Mouse (Mus musculus) heart, embryonic 14.5 days (tissue): Measurements from ENCODE around the gene Rab11fip3. TPM values are rescaled to one million over a fixed set of nuclear protein-coding genes. Genes with fewer than 3 reads are reported as not detected.

ENCODE experiments used
- ATAC-seq: fragments of 200-750 bp; cut with Nextera tagmentation; 2 replicates; pipeline ENCODE4 v1.8.0; 2017; ENCODE audit warnings: low read depth, moderate TSS enrichment; ENCODE audit not compliant: insufficient number of reproducible peaks, insufficient read depth, low FRiP score
- H3K27ac ChIP-seq, 2 experiments: fragments of 200-500 bp in 1 of 2; fragments of 300-500 bp in 1 of 2; sonication (generic) in 1 of 2; replicated peaks in 1 of 2; 2 replicates each; pipeline ENCODE4 v1.5.1; 2012 to 2014; ENCODE audit warnings: low read depth in 2 of 2, low read length in 2 of 2, control low read depth in 1 of 2, mild to moderate bottlenecking in 1 of 2, mixed read lengths in 1 of 2; ENCODE audit not compliant: control insufficient read depth in 1 of 2, insufficient read depth in 1 of 2
- H3K27me3 ChIP-seq: fragments of 300-500 bp; sonication (generic); 2 replicates; pipeline ENCODE4 v1.6.1; 2014; ENCODE audit warnings: mild to moderate bottlenecking, low read length, control low read depth; ENCODE audit not compliant: control insufficient read depth, insufficient read depth
- H3K36me3 ChIP-seq: fragments of 300-500 bp; sonication (generic); 2 replicates; pipeline ENCODE4 v1.6.1; 2014; ENCODE audit warnings: mild to moderate bottlenecking, control low read depth, low read length, mixed read lengths; ENCODE audit not compliant: control insufficient read depth, insufficient read depth
- H3K4me1 ChIP-seq, 2 experiments: fragments of 200-500 bp in 1 of 2; fragments of 300-500 bp in 1 of 2; sonication (generic) in 1 of 2; 2 replicates each; pipeline ENCODE4 v1.6.1; 2012 to 2014; ENCODE audit warnings: low read length in 2 of 2, control low read depth in 1 of 2, mixed read lengths in 1 of 2; ENCODE audit not compliant: control insufficient read depth in 2 of 2, insufficient read depth in 2 of 2
- H3K4me2 ChIP-seq: fragments of 300-500 bp; sonication (generic); 2 replicates; pipeline ENCODE4 v1.6.1; 2014; ENCODE audit warnings: mild to moderate bottlenecking, low read length
- H3K4me3 ChIP-seq, 2 experiments: fragments of 200-500 bp in 1 of 2; fragments of 300-500 bp in 1 of 2; sonication (generic) in 1 of 2; 2 replicates each; pipeline ENCODE4 v1.5.1; 2012 to 2014; ENCODE audit warnings: low read length in 2 of 2, mild to moderate bottlenecking in 2 of 2, control low read depth in 1 of 2, low read depth in 1 of 2, moderate library complexity in 1 of 2; ENCODE audit not compliant: control insufficient read depth in 1 of 2, insufficient read depth in 1 of 2
- H3K9ac ChIP-seq: fragments of 300-500 bp; sonication (generic); 2 replicates; pipeline ENCODE4 v1.6.1; 2014; ENCODE audit warnings: mild to moderate bottlenecking, low read length
- H3K9me3 ChIP-seq: fragments of 300-500 bp; sonication (generic); 2 replicates; pipeline ENCODE4 v1.6.1; 2016; ENCODE audit warnings: low read length, control low read depth; ENCODE audit not compliant: control insufficient read depth
- WGBS: fragments of 180-500 bp; shearing (Covaris S2); extraction: QIAGEN DNeasy Blood & Tissue Kit; methylation state at CpG from one replicate; pipeline ENCODE4 v1.1.7; 2014; 5-methylcytosine and 5-hydroxymethylcytosine counted together
- polyA plus RNA-seq: library from polyadenylated mRNA; unstranded; fragments of >200 nt; fragmentation: Nextera tagmentation; extraction: Ambion mirVana; gene quantifications from 2 replicates; pipeline ENCODE4 v1.2.1, GENCODE M21; 2014

Gene Rab11fip3
- polyA plus RNA-seq, 1 experiment from 2014 or later: 12.8 TPM

- Histone ChIP-seq H3K27ac (no peak within 1 kb of the TSS), H3K4me1 (peaks cover 4 to 7% of the 10 kb centered on the region in 2 experiments; a peak in 2 of 4 replicates), H3K4me3 (peak within 1 kb of the TSS; percentile 50 to 71), H3K9ac (peak within 1 kb of the TSS; percentile 63), H3K36me3 (no peaks in the 10 kb centered on the region), H3K4me2 (peak within 1 kb of the TSS; percentile 79), H3K9me3 (no peaks in the 10 kb centered on the region), H3K27me3 (peaks cover 86% of the 10 kb centered on the region)
- ATAC-seq: peak; percentile 42; the same call in 1 of the 2 replicates
- under 1% methylated on average over 65 of the region's 75 CpGs for WGBS
Observed at GRCm38 (mm10) chr17:26113181-26113948, 44.0 kb upstream of the Rab11fip3 start, which contains the start of gene Tmem8. TSS of gene Tmem8 (plus strand) at chr17:26113299.

GRCm38 (mm10) chr17:26112751-26113150, 43.4 kb upstream of the Rab11fip3 start:
- Histone ChIP-seq H3K27ac (no peak overlapping the region), H3K9me3 (no peaks in the 10 kb centered on the region), H3K27me3 (peaks cover 80% of the 10 kb centered on the region), H3K4me1 (peaks cover 4 to 7% of the 10 kb centered on the region in 2 experiments; a peak in 2 of 4 replicates), H3K9ac (peak overlapping the region; percentile 63; the same call in 1 of the 2 replicates), H3K36me3 (no peaks in the 10 kb centered on the region), H3K4me2 (peak overlapping the region; percentile 79), H3K4me3 (peak overlapping the region; percentile 50 to 71)
- ATAC-seq: no peak
- 20% methylated on average over 14 of the region's 14 CpGs for WGBS

GRCm38 (mm10) chr17:26111722-26112121, 42.4 kb upstream of the Rab11fip3 start:
- no peak overlapping the region for H3K4me3 ChIP-seq
- no peaks in the 10 kb centered on the region for H3K9me3 ChIP-seq
- no peak overlapping the region for H3K27ac ChIP-seq
- H3K4me1 ChIP-seq: peaks cover 4 to 7% of the 10 kb centered on the region in 2 experiments; a peak in 2 of 4 replicates
- WGBS: 16% methylated on average over 4 of the region's 4 CpGs
- no peak for ATAC-seq
- H3K36me3 ChIP-seq: no peaks in the 10 kb centered on the region
- no peak overlapping the region for H3K9ac ChIP-seq
- H3K4me2 ChIP-seq: no peak overlapping the region
- peaks cover 72% of the 10 kb centered on the region for H3K27me3 ChIP-seq

- H3K27ac ChIP-seq: no peak overlapping the region
- H3K36me3 ChIP-seq: no peaks in the 10 kb centered on the region
- no peak overlapping the region for H3K9ac ChIP-seq
- peaks cover 4 to 7% of the 10 kb centered on the region in 2 experiments; a peak in 2 of 4 replicates for H3K4me1 ChIP-seq
- 5% methylated on average over 4 of the region's 4 CpGs for WGBS
- no peak overlapping the region for H3K4me3 ChIP-seq
- H3K9me3 ChIP-seq: no peaks in the 10 kb centered on the region
- ATAC-seq: no peak
- H3K4me2 ChIP-seq: no peak overlapping the region
- H3K27me3 ChIP-seq: peaks cover 65% of the 10 kb centered on the region
Observed at GRCm38 (mm10) chr17:26111024-26111423, 41.7 kb upstream of the Rab11fip3 start.

GRCm38 (mm10) chr17:26110156-26110555, 40.8 kb upstream of the Rab11fip3 start:
- no peak overlapping the region for H3K4me3 ChIP-seq
- no peaks in the 10 kb centered on the region for H3K36me3 ChIP-seq
- H3K9ac ChIP-seq: no peak overlapping the region
- no peak for ATAC-seq
- H3K4me2 ChIP-seq: no peak overlapping the region
- 34% methylated on average over 4 of the region's 4 CpGs for WGBS
- H3K27ac ChIP-seq: no peak overlapping the region
- H3K27me3 ChIP-seq: peaks cover 57% of the 10 kb centered on the region
- peaks cover 4 to 7% of the 10 kb centered on the region in 2 experiments; a peak in 2 of 4 replicates for H3K4me1 ChIP-seq
- H3K9me3 ChIP-seq: no peaks in the 10 kb centered on the region

- Histone ChIP-seq H3K27me3 (peaks cover 12% of the 10 kb centered on the region), H3K4me2 (no peak overlapping the region), H3K9me3 (no peaks in the 10 kb centered on the region), H3K9ac (no peak overlapping the region), H3K4me1 (no peaks in the 10 kb centered on the region), H3K27ac (no peak overlapping the region), H3K36me3 (no peaks in the 10 kb centered on the region), H3K4me3 (no peak overlapping the region)
- no peak for ATAC-seq
- 44% methylated on average over 3 of the region's 4 CpGs for WGBS
Observed at GRCm38 (mm10) chr17:26105619-26106018, 36.3 kb upstream of the Rab11fip3 start.

GRCm38 (mm10) chr17:26101478-26101877, 32.1 kb upstream of the Rab11fip3 start:
- WGBS: 45% methylated on average over 3 of the region's 4 CpGs
- no peaks in the 10 kb centered on the region for H3K36me3 ChIP-seq
- no peaks in the 10 kb centered on the region for H3K4me1 ChIP-seq
- ATAC-seq: no peak
- H3K9me3 ChIP-seq: no peaks in the 10 kb centered on the region
- H3K27me3 ChIP-seq: no peaks in the 10 kb centered on the region
- no peak overlapping the region for H3K4me2 ChIP-seq
- no peak overlapping the region for H3K9ac ChIP-seq
- no peak overlapping the region for H3K27ac ChIP-seq
- H3K4me3 ChIP-seq: no peak overlapping the region
